Mouse (Mus musculus): ENCODE measurements around the gene Olfr221. TPM values are rescaled to one million over a fixed set of nuclear protein-coding genes. Genes with fewer than 3 reads are reported as not detected.

Olfr221 gene
- polyA plus RNA-seq, 1 experiment = not detected

- H3K79me3 ChIP-seq (ENCODE audit: low read depth) = no peaks in the 10 kb centered on the region
- H3K27me3 ChIP-seq (ENCODE audit: control insufficient read depth, insufficient read depth, insufficient read length) = no peaks in the 10 kb centered on the region
- no peak overlapping the region for H3K4me3 ChIP-seq (ENCODE audit: insufficient read depth, poor library complexity, severe bottlenecking)
- no peaks in the 10 kb centered on the region for H3K79me2 ChIP-seq (ENCODE audit: control insufficient read depth, insufficient read depth)
- no peak overlapping the region for H3ac ChIP-seq (ENCODE audit: control insufficient read depth, insufficient read length, low read depth)
- no peak for TF ChIP-seq CTCF (IDR thresholded peaks at IDR 0.05; ENCODE audit: control insufficient read depth, insufficient read depth, insufficient read length)
- no peak for TF ChIP-seq MYOG (IDR thresholded peaks at IDR 0.05; ENCODE audit: control insufficient read depth, extremely low read depth, insufficient read length)
- H3K36me3 ChIP-seq (ENCODE audit: control insufficient read depth, insufficient read depth) = peaks cover 15% of the 10 kb centered on the region
These were observed 31.7 kb downstream of the Olfr221 start for GRCm38 (mm10) chr14:52010446-52011111.

GRCm38 (mm10) chr14:52009841-52010240 is 32.4 kb downstream of the Olfr221 start:
- H3K4me3 ChIP-seq (ENCODE audit: insufficient read depth, poor library complexity, severe bottlenecking) = no peak overlapping the region
- peaks cover 22% of the 10 kb centered on the region for H3K36me3 ChIP-seq (ENCODE audit: control insufficient read depth, insufficient read depth)
- no peaks in the 10 kb centered on the region for H3K79me2 ChIP-seq (ENCODE audit: control insufficient read depth, insufficient read depth)
- H3K79me3 ChIP-seq (ENCODE audit: low read depth) = no peaks in the 10 kb centered on the region
- TF ChIP-seq MYOG (IDR thresholded peaks at IDR 0.05; ENCODE audit: control insufficient read depth, extremely low read depth, insufficient read length) (no peak), CTCF (IDR thresholded peaks at IDR 0.05; ENCODE audit: control insufficient read depth, insufficient read depth, insufficient read length) (no peak), USF1 (IDR thresholded peaks at IDR 0.05; ENCODE audit: low read depth) (no peak), CEBPB (IDR thresholded peaks at IDR 0.05; ENCODE audit: low read depth) (no peak), FOSL1 (IDR thresholded peaks at IDR 0.05; ENCODE audit: insufficient read depth, low read length, poor library complexity, severe bottlenecking) (no peak), MYOD1 (IDR thresholded peaks at IDR 0.05; ENCODE audit: control insufficient read depth, insufficient read length, low read depth) (no peak), MAX (IDR thresholded peaks at IDR 0.05) (no peak)
- no peak overlapping the region for H3ac ChIP-seq (ENCODE audit: control insufficient read depth, insufficient read length, low read depth)
- no peaks in the 10 kb centered on the region for H3K27me3 ChIP-seq (ENCODE audit: control insufficient read depth, insufficient read depth, insufficient read length)

GRCm38 (mm10) chr14:52009361-52009760 is 32.9 kb downstream of the Olfr221 start:
- no peak overlapping the region for H3K4me3 ChIP-seq (ENCODE audit: insufficient read depth, poor library complexity, severe bottlenecking)
- no peak overlapping the region for H3ac ChIP-seq (ENCODE audit: control insufficient read depth, insufficient read length, low read depth)
- no peaks in the 10 kb centered on the region for H3K79me3 ChIP-seq (ENCODE audit: low read depth)
- TF ChIP-seq CTCF (IDR thresholded peaks at IDR 0.05; ENCODE audit: control insufficient read depth, insufficient read depth, insufficient read length) (no peak), MYOG (IDR thresholded peaks at IDR 0.05; ENCODE audit: control insufficient read depth, extremely low read depth, insufficient read length) (no peak), MAX (IDR thresholded peaks at IDR 0.05) (no peak), USF1 (IDR thresholded peaks at IDR 0.05; ENCODE audit: low read depth) (no peak), MYOD1 (IDR thresholded peaks at IDR 0.05; ENCODE audit: control insufficient read depth, insufficient read length, low read depth) (no peak), CEBPB (IDR thresholded peaks at IDR 0.05; ENCODE audit: low read depth) (no peak), FOSL1 (IDR thresholded peaks at IDR 0.05; ENCODE audit: insufficient read depth, low read length, poor library complexity, severe bottlenecking) (no peak)
- H3K27me3 ChIP-seq (ENCODE audit: control insufficient read depth, insufficient read depth, insufficient read length) = no peaks in the 10 kb centered on the region
- no peaks in the 10 kb centered on the region for H3K79me2 ChIP-seq (ENCODE audit: control insufficient read depth, insufficient read depth)
- H3K36me3 ChIP-seq (ENCODE audit: control insufficient read depth, insufficient read depth) = peaks cover 26% of the 10 kb centered on the region

GRCm38 (mm10) chr14:52008321-52009203 is 33.7 kb downstream of the Olfr221 start:
- H3K36me3 ChIP-seq (ENCODE audit: control insufficient read depth, insufficient read depth) = peaks cover 34% of the 10 kb centered on the region
- no peaks in the 10 kb centered on the region for H3K79me2 ChIP-seq (ENCODE audit: control insufficient read depth, insufficient read depth)
- TF ChIP-seq USF1 (IDR thresholded peaks at IDR 0.05; ENCODE audit: low read depth) (no peak), CTCF (IDR thresholded peaks at IDR 0.05; ENCODE audit: control insufficient read depth, insufficient read depth, insufficient read length) (peak; percentile 99)
- H3ac ChIP-seq (ENCODE audit: control insufficient read depth, insufficient read length, low read depth) = no peak overlapping the region
- H3K79me3 ChIP-seq (ENCODE audit: low read depth) = no peaks in the 10 kb centered on the region
- H3K4me3 ChIP-seq (ENCODE audit: insufficient read depth, poor library complexity, severe bottlenecking) = no peak overlapping the region
- no peaks in the 10 kb centered on the region for H3K27me3 ChIP-seq (ENCODE audit: control insufficient read depth, insufficient read depth, insufficient read length)

- Histone ChIP-seq H3K4me3 (ENCODE audit: insufficient read depth, poor library complexity, severe bottlenecking) (no peak overlapping the region), H3K27me3 (ENCODE audit: control insufficient read depth, insufficient read depth, insufficient read length) (no peaks in the 10 kb centered on the region), H3ac (ENCODE audit: control insufficient read depth, insufficient read length, low read depth) (no peak overlapping the region), H3K36me3 (ENCODE audit: control insufficient read depth, insufficient read depth) (peaks cover 52% of the 10 kb centered on the region), H3K79me2 (ENCODE audit: control insufficient read depth, insufficient read depth) (no peaks in the 10 kb centered on the region), H3K79me3 (ENCODE audit: low read depth) (no peaks in the 10 kb centered on the region)
- no peak for TF ChIP-seq CTCF (IDR thresholded peaks at IDR 0.05; ENCODE audit: control insufficient read depth, insufficient read depth, insufficient read length)
- no peak for TF ChIP-seq USF1 (IDR thresholded peaks at IDR 0.05; ENCODE audit: low read depth)
- TF ChIP-seq MYOG (IDR thresholded peaks at IDR 0.05; ENCODE audit: control insufficient read depth, extremely low read depth, insufficient read length) = no peak
- TF ChIP-seq MAX (IDR thresholded peaks at IDR 0.05) = no peak
- TF ChIP-seq FOSL1 (IDR thresholded peaks at IDR 0.05; ENCODE audit: insufficient read depth, low read length, poor library complexity, severe bottlenecking) = no peak
- no peak for TF ChIP-seq MYOD1 (IDR thresholded peaks at IDR 0.05; ENCODE audit: control insufficient read depth, insufficient read length, low read depth)
- no peak for TF ChIP-seq CEBPB (IDR thresholded peaks at IDR 0.05; ENCODE audit: low read depth)
These were observed 35.5 kb downstream of the Olfr221 start for GRCm38 (mm10) chr14:52006771-52007170.
